Mouse (Mus musculus): ENCODE measurements around the gene Asb1. TPM values are rescaled to one million over a fixed set of nuclear protein-coding genes. Genes with fewer than 3 reads are reported as not detected.

The Asb1 gene
- total RNA-seq, 2 experiments from 2014 or later, result 19.4 TPM

- no peak for DNase-seq (ENCODE audit: low spot score in 2 of 2)
Observed at GRCm38 (mm10) chr1:91601362-91602096, 61.2 kb downstream of the Asb1 start.

- no peak for DNase-seq (ENCODE audit: low spot score in 2 of 2)
Observed at GRCm38 (mm10) chr1:91605632-91606031, 65.3 kb downstream of the Asb1 start.

DNA sequence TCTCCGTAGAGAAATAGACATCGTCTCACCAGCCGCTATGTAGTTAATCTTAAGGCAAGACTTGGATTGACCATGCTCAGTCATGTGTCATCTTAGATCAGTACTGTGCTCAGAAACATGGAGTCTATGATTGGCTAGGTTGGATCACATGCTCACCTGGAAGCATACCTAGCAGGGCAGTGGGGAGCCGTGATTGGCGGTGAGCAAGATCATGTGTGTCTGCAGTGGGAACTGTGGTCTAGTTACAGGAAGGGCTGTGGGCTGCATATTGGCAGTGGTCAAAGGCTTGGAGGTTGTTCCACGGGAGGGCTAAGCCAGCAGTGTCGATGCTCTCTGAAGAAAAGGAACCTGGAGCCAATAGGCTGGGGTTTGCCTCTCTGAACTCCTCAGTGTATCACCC, 66.4 kb downstream of the Asb1 start:
- DNase-seq (ENCODE audit: low spot score in 2 of 2), result no peak

DNA sequence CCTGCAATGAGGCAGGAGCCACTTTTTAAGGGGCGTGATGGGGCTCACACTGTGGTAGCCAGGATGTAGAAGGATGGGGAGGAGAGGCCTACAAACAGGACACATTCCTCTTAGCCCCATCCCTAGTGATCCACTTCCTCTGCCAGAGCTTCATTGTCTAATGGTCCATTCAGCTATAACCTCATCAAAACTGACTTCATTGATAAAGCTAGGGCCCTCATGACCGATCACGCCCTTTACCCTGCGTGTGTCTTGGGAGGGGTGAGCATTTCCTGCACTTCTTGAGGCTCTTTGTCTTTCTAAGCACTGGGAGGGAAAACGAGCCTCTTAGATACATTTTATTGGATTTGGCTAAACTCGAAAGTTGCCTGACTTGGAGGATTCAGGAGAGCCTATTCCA, 66.8 kb downstream of the Asb1 start:
- no peak for DNase-seq (ENCODE audit: low spot score in 2 of 2)

Other genes starting within 250 kb of the Asb1 start
- gene Scly, start 242.2 kb upstream of the Asb1 start, total RNA-seq (2021), result 10 to 100 TPM; 25.7 to 37.2 TPM
- under 1 TPM in 1 of 2 experiments, not detected in 1; 0.13 TPM for gene Espnl, start 218.5 kb upstream of the Asb1 start, total RNA-seq (2021)
- gene Klhl30, start 189.5 kb upstream of the Asb1 start, total RNA-seq (2021), result 1 to 10 TPM; 1.4 to 2.1 TPM
- gene Erfe, start 174.1 kb upstream of the Asb1 start, total RNA-seq (2021), result 10 to 100 TPM in 1 of 2 experiments, 1 to 10 TPM in 1; 5.3 to 22.1 TPM
- 100 to 1,000 TPM in 1 of 2 experiments, 10 to 100 TPM in 1; 93.7 to 121 TPM for gene Ilkap, start 141.7 kb upstream of the Asb1 start, total RNA-seq (2021)
- 100 to 1,000 TPM; 255 to 373 TPM for gene Hes6, start 126.5 kb upstream of the Asb1 start, total RNA-seq (2021)
- 10 to 100 TPM; 46.7 to 66.6 TPM for gene Per2, start 81.2 kb upstream of the Asb1 start, total RNA-seq (2021)
- 10 to 100 TPM; 10.8 to 12.7 TPM for gene Traf3ip1, start 45.9 kb upstream of the Asb1 start, total RNA-seq (2021)

Data from adrenal gland, adult 18-20 months (tissue).